Mouse (Mus musculus) CH12.LX (cell line): ENCODE measurements at regions not wholly inside any gene's neighbourhood (a gene's known extent, or its start where the extent isn't known, plus 50 kb on each side); places are given as distances from the start of the nearest gene placed in this dataset.
A peak's percentile ranks its signal among the peaks of the same experiment; 100 is the strongest.

Experiments
- DNase-seq: peaks from one replicate; pipeline ENCODE4 v3.0.0-alpha.2; 2013; ENCODE audit errors: extremely low read depth
- H3K27ac ChIP-seq: 2 replicates; pipeline ENCODE4 v1.5.1; 2012; ENCODE audit warnings: low read depth, mild to moderate bottlenecking, control low read depth, moderate library complexity; ENCODE audit not compliant: insufficient read depth
- H3K27me3 ChIP-seq: replicated peaks from 2 replicates; pipeline ENCODE3; 2012; ENCODE audit warnings: inconsistent platforms
- H3K36me3 ChIP-seq, 2 experiments: replicated peaks in 1 of 2; 2 replicates each; pipeline versions ENCODE3 to v1.6.1; 2012; ENCODE audit warnings: inconsistent platforms in 1 of 2, low read length in 1 of 2, mild to moderate bottlenecking in 1 of 2, mixed read lengths in 1 of 2, moderate library complexity in 1 of 2; ENCODE audit not compliant: control insufficient read depth in 1 of 2, insufficient read depth in 1 of 2
- H3K4me1 ChIP-seq, 2 experiments: 2 replicates each; pipeline ENCODE4 v1.6.1; 2012; ENCODE audit warnings: inconsistent platforms in 1 of 2, moderate library complexity in 1 of 2; ENCODE audit not compliant: insufficient read depth in 2 of 2, control insufficient read depth in 1 of 2
- H3K4me2 ChIP-seq: 2 replicates; pipeline ENCODE4 v1.6.1; 2012; ENCODE audit warnings: low read depth, mild to moderate bottlenecking, control low read depth; ENCODE audit not compliant: poor library complexity, insufficient read depth, severe bottlenecking
- H3K4me3 ChIP-seq, 3 experiments: fragments of 150-350 bp in 1 of 3; sonication (generic) in 1 of 3; replicated peaks in 1 of 3; 2 replicates each; pipeline versions ENCODE3 to v1.5.1; 2011 to 2012; ENCODE audit warnings: low read depth in 2 of 3, low read length in 2 of 3, mild to moderate bottlenecking in 2 of 3, moderate library complexity in 2 of 3, control low read depth in 1 of 3, improper control_type of control experiment in 1 of 3, inconsistent platforms in 1 of 3, mixed read lengths in 1 of 3; ENCODE audit not compliant: poor library complexity in 1 of 3
- H3K79me2 ChIP-seq: replicated peaks from 2 replicates; pipeline ENCODE4 v1.6.1; 2012; ENCODE audit warnings: mild to moderate bottlenecking, moderate library complexity; ENCODE audit not compliant: control insufficient read depth, poor library complexity, insufficient read depth, severe bottlenecking; ENCODE audit errors: extremely low read depth
- H3K9ac ChIP-seq: 2 replicates; pipeline ENCODE4 v1.6.1; 2012; ENCODE audit warnings: low read depth, mild to moderate bottlenecking, control low read depth, moderate library complexity; ENCODE audit not compliant: insufficient read depth
- H3K9me3 ChIP-seq: replicated peaks from 2 replicates; pipeline ENCODE3; 2012; ENCODE audit warnings: low read length, inconsistent platforms, mixed read lengths
- CHD2 ChIP-seq: IDR thresholded peaks from 2 replicates; pipeline ENCODE4 v1.6.1; 2011; ENCODE audit warnings: low read length, improper control_type of control experiment
- ELF1 ChIP-seq: IDR thresholded peaks from 2 replicates; pipeline ENCODE4 v1.6.1; 2014; ENCODE audit warnings: low read depth, mild to moderate bottlenecking, inconsistent platforms, low read length, improper control_type of control experiment
- EP300 ChIP-seq: IDR thresholded peaks from 2 replicates; pipeline ENCODE4 v1.6.1; 2011; ENCODE audit warnings: low read length, improper control_type of control experiment
- HCFC1 ChIP-seq: IDR thresholded peaks from 2 replicates; pipeline ENCODE4 v1.6.1; 2012; ENCODE audit warnings: low read depth, mild to moderate bottlenecking, inconsistent platforms, low read length, improper control_type of control experiment
- IRF4 ChIP-seq: IDR thresholded peaks from 2 replicates; pipeline ENCODE4 v1.6.1; 2014; ENCODE audit warnings: low read depth, mild to moderate bottlenecking, inconsistent platforms, low read length, improper control_type of control experiment
- MAZ ChIP-seq: IDR thresholded peaks from 2 replicates; pipeline ENCODE4 v1.6.1; 2012; ENCODE audit warnings: low read depth, mild to moderate bottlenecking, inconsistent platforms, low read length, improper control_type of control experiment, moderate library complexity
- NELFE ChIP-seq: IDR thresholded peaks from 2 replicates; pipeline ENCODE4 v1.6.1; 2011; ENCODE audit warnings: low read depth, low read length, improper control_type of control experiment
- POLR2A ChIP-seq: IDR thresholded peaks from 2 replicates; pipeline ENCODE4 v1.6.1; 2011; ENCODE audit warnings: low read depth, mild to moderate bottlenecking, improper control_type of control experiment, low read length
- TBP ChIP-seq: conservative IDR thresholded peaks from 2 replicates; pipeline ENCODE4 v1.6.1; 2011; ENCODE audit warnings: low read depth, low read length, improper control_type of control experiment
- USF1 ChIP-seq: IDR thresholded peaks from 2 replicates; pipeline ENCODE4 v1.6.1; 2014; ENCODE audit warnings: low read depth, mild to moderate bottlenecking, inconsistent platforms, low read length, improper control_type of control experiment
- ZMIZ1 ChIP-seq: IDR thresholded peaks from 2 replicates; pipeline ENCODE4 v1.6.1; 2012; ENCODE audit warnings: low read depth, mild to moderate bottlenecking, inconsistent platforms, low read length, improper control_type of control experiment
- dilution Hi-C: fragments of 300-500 bp; cut with MboI; formaldehyde crosslinking; loops from 2 replicates; pipeline ENCODE4 v1.14.3; 2020; ENCODE audit warnings: low sequenced_read_pairs; ENCODE audit not compliant: extremely low pct_unique_long_range_greater_than_20kb, extremely low pct_ligation_motif_present
- in situ Hi-C: fragments of 300-500 bp; cut with MboI; formaldehyde crosslinking; loops from 3 replicates; pipeline ENCODE4 v1.14.3; 2019; ENCODE audit warnings: low sequenced_read_pairs, low pct_ligation_motif_present, low pct_unique_long_range_greater_than_20kb, mixed read lengths

- in situ Hi-C loops = no loop called here
- TF ChIP-seq NELFE (no peak), USF1 (no peak), IRF4 (no peak), HCFC1 (no peak), MAZ (no peak)
- TF ChIP-seq, all 38 proteins: peak for 0
- Histone ChIP-seq H3K27me3 (no peaks in the 10 kb centered on the region), H3K4me1 (peaks cover 28 to 78% of the 10 kb centered on the region in 2 experiments), H3K27ac (no peak overlapping the region), H3K4me2 (peak overlapping the region; percentile 92; the same call in 1 of the 2 replicates), H3K9me3 (no peaks in the 10 kb centered on the region), H3K9ac (no peak overlapping the region), H3K4me3 (no peak overlapping the region), H3K79me2 (no peaks in the 10 kb centered on the region), H3K36me3 (no peaks in the 10 kb centered on the region)
- no peak for DNase-seq
- dilution Hi-C loops = no loop called here
These were observed 56.5 kb downstream of the Kctd12 start for GRCm38 (mm10) chr14:102925769-102926443.

DNA sequence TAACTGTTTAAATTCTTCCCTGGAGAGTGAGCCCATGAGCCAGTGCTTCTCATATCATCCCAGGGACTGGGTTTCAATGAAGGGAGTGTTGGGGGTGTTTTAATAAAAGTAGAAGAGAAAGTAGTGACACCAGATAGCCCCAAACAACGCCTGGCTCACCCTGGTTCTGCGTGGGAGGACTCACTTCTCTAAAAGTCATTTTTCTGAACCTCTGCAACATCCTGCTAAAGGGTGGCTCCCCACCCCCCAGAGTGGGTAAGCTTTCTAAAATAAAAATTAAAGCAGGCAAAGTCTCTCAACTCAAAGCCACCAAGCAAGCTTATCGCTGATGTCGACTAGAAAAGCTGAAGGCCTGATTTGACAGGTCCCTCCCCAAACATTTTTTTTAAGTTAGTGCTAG, 57.8 kb downstream of the Kctd12 start:
- H3K27ac ChIP-seq = no peak overlapping the region
- no peak overlapping the region for H3K9ac ChIP-seq
- peaks cover 23 to 74% of the 10 kb centered on the region in 2 experiments for H3K4me1 ChIP-seq
- no peak overlapping the region for H3K4me2 ChIP-seq
- TF ChIP-seq POLR2A (peak; percentile 43; the same call in 1 of the 2 replicates), ELF1 (no peak), NELFE (peak; percentile 24; the same call in 1 of the 2 replicates), EP300 (no peak), TBP (peak; percentile 85), ZMIZ1 (peak; percentile 63; the same call in 1 of the 2 replicates), CHD2 (0 out of 2 replicates have a peak, but pooled peaks have one; percentile 21)
- no peaks in the 10 kb centered on the region for H3K9me3 ChIP-seq
- H3K79me2 ChIP-seq = no peaks in the 10 kb centered on the region
- in situ Hi-C loops (no loop called here), dilution Hi-C loops (no loop called here)
- no peaks in the 10 kb centered on the region for H3K27me3 ChIP-seq
- H3K36me3 ChIP-seq = no peaks in the 10 kb centered on the region
- DNase-seq = peak; percentile 42
- no peak overlapping the region for H3K4me3 ChIP-seq

- Histone ChIP-seq H3K4me3 (no peak overlapping the region), H3K79me2 (no peaks in the 10 kb centered on the region), H3K27me3 (no peaks in the 10 kb centered on the region), H3K36me3 (no peaks in the 10 kb centered on the region)
- 0 out of 2 replicates have a peak, but pooled peaks have one; percentile 16 for TF ChIP-seq IRF4
- no peak for TF ChIP-seq ELF1
- TF ChIP-seq, all 38 proteins: peak for 1
- dilution Hi-C loops = no loop called here
- no peaks in the 10 kb centered on the region for H3K9me3 ChIP-seq
- no peak for DNase-seq
- H3K4me1 ChIP-seq = peaks cover 16 to 59% of the 10 kb centered on the region in 2 experiments
- H3K27ac ChIP-seq = no peak overlapping the region
- in situ Hi-C loops = no loop called here
- H3K9ac ChIP-seq = no peak overlapping the region
- no peak overlapping the region for H3K4me2 ChIP-seq
These were observed 59.9 kb downstream of the Kctd12 start for GRCm38 (mm10) chr14:102922496-102922993.
